Mouse (Mus musculus) adrenal gland, postnatal 36 days (tissue): ENCODE measurements around the gene Cep72. TPM values are rescaled to one million over a fixed set of nuclear protein-coding genes. Genes with fewer than 3 reads are reported as not detected.
A peak's percentile ranks its signal among the peaks of the same experiment; 100 is the strongest.
"Not testable (repeated sequence)": the region's sequence is repeated elsewhere in the genome, so short reads cannot be mapped to it uniquely, and the experiment has no call there.

Experiments used
- DNase-seq, 2 experiments: peaks; one replicate each; pipeline ENCODE4 v3.0.0; 2021; ENCODE audit warnings: mixed read lengths in 1 of 2
- total RNA-seq, 2 experiments: library from RNA; stranded (reverse); gene quantifications; 2 replicates each; pipeline ENCODE4 v1.2.3; 2021

The Cep72 gene
- total RNA-seq, 2 experiments from 2014 or later, result 4.1 to 6.5 TPM

DNA sequence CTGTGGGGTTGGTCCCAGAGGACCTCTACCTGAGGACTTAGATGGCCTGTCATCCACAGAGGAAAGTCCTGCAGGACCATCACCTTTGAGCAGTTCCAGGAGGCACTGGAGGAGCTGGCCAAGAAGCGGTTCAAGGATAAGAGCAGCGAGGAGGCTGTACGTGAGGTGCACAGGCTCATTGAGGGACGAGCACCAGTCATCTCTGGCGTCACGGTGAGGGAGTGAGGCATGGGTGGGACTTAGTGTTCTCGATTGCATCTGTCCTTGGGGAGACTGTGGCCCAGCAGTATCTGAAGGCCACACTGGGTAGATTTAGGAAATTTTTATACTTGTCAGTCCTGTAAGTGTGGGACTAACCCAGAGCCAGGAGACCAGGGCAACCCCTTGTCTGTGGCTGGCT is 31.4 kb downstream of the Cep72 start:
- peak; percentile 69 to 74 for DNase-seq

DNA sequence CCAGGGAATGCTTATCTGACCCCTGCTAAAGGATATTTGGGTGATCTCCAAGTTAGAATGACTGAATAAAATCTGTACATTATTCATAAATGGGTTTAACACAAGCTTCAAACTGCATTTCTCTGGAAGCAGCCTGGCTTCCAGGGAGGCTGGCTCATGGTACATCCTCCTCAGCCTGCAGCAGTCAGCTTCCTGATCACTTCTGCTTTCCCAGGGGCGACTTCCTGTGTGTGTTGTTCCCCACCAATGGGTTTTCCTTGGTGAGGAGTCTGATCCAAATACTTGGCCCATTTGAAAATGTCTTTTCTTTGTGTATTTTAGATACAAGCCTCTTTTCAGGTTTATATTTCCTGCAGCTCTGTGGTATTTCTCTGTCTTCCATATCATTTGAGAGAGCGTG is 33.1 kb downstream of the Cep72 start:
- no peak for DNase-seq

DNA sequence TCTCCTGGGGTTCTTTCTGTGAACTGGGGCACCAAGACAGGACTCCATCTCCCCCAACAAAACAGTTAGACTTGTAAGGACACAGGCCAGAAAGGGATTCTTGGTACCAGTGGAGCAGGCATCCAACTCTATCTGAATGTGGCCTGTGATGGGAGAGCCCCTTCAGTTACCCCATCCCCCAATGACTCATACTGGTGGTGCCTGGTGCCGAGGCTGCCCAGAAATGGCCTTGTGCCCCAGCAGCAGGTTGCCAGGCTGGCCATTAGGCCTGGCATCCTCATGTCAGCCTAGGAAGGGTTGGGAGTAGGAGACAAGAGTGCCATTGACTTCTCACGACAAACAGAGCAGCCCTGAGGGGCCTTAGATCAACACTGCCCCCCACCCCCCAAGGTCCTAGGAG is 34.0 kb downstream of the Cep72 start:
- no peak for DNase-seq

DNA sequence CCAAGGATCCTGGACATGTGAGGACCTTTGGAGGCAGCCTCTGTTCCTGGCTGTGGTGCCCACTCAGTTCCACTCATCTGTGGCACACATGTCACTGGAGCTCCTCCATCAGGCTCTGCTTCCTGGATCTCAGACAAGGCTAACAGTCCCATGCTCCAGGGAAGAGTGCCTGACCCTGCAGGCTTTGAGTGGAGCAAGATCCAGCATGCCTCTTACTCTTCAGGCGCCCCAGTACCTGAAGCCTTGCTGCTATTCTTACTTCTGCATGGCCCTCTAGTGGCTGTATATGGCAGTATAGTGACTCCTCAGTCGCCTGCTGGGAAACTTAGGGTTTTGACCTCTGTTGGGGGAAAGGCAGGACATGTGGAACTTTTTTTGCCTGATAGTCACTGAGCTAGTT is 35.9 kb downstream of the Cep72 start:
- peak; percentile 36 to 56 for DNase-seq

DNA sequence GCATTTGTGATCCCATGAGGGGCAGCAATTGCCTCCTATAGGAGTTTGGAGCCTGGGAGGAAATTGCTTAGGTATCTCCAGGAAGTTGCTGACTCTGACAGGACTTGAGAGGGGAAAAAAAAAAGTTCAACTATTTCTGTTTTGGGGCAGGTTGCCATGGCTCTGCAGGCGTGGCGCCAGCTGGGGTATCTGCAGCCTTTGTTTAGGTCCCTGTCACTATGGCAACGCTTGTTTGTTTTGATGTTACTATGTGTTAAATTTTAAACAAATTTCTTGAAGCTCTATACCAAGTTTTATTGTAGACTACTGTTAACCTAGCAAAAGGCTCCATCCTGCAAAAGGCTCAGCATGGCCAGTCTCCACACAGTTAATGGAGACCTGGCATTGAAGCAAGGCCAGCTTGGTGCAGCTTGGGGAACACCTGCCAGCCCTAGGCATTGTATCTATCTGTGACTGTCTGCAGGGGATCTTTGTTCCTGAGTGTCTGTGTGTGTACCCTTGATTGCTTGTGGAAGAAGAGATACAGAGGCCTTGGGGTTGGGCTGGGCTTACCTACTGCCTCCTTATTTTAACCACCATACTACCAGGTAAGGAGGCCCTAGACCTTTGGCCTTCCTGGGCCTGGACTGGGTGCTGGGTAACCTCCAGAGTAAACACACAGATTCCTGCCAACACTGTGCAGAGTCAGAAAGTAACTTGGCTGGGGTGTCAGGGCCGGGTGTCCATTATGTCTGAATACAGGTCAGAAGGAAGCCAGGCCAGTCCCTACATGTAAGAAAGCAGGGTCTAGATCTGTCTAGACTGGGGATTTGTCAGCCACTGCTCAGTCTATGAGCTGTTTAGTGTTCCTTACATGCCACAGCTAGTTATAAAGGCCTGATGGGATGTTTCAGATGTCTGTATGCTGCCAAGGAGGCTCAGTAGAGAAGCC is 36.7 kb downstream of the Cep72 start:
- DNase-seq, result peak; percentile 24 to 46

DNA sequence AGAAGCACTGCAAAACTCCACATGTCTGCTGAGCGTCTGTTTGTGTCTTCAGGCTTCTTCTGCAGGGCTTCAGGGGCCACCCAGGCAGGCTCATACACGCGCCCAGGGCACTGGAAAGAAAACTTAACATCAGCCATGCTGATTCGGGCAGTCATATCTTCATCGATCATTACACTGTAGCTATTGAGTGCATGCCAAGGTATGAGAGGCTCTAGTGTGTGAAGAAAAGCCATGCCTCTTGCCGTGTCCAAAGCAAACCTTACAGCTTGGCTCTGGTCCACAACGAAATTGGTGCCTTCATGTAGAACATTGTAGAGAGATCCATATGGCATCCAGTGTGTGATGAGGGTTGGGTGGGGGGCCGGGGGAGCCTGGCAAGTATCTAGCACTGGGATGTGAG is 43.1 kb downstream of the Cep72 start:
- not testable (repeated sequence) for DNase-seq

DNA sequence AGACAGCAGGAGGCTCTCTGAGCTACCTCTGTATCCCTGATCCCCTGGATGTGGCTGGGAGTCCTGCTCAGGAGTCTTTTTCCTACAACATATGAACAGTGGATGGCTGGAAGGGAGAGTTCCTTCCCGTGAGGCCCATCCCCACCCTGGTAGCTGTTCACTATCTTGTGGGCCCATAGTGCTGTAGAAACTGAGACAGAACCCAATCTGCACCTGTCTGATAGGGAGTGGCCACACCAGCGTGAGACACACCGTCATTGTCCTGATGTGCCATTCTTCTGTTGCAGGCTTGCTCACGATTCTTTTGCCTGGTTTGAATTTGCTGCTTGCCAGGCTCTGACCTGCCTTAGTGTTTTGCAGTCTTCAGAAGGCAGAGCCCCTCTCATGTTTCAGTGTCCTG is 44.7 kb downstream of the Cep72 start:
- no peak for DNase-seq

DNA sequence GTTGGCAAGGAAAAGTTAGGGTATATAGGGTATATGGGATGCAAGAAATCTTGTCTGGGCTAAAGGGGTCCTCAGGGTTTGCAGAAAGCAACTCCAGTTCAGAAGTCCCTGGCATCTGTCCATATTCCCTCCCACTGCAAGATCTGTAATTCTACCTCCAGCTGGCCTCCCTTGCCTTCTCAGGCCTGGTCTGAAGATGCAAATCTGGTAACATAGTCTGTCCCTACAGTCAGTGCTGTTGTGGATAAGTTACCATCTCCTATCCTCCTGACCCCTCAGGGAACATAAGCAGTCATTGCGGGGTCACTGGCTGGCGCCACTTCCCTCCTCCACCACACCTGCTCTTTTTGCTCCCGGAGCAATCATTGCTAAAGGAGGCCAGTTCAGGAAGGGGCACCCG is 46.2 kb downstream of the Cep72 start:
- DNase-seq, result no peak

DNA sequence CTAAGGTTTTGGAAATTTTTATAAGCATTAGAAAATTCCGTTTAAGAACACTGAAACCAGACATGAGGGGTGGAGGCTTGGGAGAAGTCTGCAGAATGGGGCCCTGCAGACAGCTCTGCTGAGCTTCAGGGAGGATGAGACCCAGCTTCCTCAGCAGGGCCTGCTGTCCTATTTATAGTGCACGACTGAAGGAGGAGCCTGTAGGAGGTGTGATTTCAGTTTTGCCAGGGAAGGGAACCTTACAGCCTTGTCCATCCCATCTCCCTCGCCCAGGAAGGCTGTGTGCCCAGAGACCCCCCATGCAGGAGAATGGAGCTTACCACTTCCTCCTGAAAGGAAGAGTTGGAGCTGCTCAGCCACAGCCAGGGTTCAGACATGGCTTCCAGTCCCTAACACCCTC is 51.4 kb downstream of the Cep72 start:
- no peak for DNase-seq

DNA sequence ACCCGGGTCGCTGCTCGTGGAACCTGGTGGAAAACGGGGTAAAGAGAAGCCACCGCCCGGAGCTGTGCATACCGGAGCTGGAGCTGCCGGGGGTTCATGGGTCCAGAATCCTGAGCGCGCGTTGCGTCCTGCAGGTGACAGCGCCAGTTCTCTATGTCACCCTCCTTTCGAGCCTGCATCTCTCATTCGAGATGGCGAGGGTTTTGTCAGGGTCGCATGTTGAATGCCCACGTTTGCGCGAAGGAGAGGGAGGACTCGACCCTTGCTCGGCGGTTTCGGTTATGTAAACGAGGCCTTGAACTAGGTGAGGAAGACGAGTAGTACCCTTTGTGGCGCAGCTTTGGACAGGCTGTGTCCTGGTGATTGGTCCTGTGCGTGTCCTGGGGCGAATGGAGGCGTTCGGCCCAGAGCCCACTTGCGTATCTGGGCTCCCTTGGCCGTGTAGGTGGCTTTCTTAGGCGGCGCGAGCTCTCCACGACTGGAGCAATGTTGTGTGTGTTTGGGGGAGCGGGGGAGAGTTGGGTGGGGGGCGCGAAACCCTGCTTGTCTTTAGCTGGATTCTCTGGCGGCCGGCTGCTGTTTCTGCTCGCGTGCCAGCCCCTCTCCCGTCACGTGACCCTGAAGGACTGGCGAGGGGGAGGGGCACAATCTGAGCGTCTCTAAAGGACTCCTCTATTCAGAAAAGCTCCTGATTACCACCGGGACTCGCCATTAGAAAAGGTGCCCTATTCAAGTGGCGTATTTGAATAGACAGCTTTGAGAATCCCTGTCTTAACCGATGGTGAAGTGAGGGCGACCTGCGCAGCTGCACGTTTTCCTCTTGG is 52.1 kb downstream of the Cep72 start:
- DNase-seq, result peak; percentile 77 to 87

DNA sequence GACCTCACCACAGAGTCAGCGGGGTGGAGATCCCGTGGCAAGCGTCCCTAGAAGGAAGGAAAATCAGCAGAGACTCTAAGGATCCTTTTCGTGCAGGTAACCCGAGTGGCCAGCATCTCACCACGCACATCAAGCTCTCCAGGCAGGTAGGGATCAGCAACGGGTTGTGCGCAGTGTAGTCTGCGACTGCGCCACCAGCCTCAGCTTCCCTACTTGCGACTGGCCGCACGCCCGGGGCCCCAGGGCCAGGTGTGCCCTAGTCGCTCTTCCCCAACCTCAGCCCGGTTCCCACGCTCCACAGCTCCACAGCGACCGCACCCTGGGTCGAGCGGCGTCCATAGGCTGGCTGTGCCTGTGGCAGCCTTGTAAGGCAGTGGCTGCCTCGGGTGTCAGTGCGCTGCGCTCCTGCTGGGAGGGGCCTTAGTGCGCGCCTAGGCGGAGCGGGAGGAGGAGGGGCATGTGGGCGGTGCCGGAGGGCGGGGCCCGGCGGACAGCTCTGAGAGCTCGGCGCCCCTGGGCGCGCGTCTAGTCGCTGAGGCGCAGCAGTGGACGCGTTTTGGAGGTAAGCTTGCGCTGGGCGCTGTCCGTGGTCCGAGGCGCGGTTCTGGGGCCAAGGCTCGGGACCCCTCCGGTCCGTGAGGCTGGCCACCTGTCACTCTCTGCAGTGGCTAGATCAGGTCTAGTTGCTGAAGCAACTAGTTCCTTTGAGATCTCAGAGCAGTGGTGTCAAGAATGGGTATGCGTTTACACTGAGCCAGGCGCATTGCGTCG is 53.0 kb downstream of the Cep72 start, which contains the start of gene Tppp:
Gene Tppp, plus strand, starts transcription at position 460 of the 771 bp plus-strand sequence.
- DNase-seq, result peak; percentile 98

DNA sequence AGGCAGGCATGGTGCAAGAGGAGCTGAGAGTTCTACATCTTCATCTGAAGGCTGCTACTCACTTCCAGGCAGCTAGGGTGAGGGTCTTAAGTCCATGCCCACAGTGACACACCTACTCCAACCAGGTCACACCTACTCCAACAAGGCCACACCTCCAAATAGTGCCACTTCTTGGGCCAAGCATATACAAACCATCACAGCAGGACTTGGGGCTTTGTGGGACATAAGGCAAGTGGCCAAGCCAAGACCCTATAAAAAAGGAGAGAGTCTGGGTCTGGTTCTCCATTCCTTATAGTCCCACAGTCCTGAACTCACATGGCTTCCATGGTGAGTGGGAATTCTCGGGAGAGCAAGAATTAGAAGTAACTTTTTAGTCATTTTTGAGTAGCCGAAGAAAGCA is 53.9 kb downstream of the Cep72 start:
- DNase-seq, result not testable (repeated sequence)

DNA sequence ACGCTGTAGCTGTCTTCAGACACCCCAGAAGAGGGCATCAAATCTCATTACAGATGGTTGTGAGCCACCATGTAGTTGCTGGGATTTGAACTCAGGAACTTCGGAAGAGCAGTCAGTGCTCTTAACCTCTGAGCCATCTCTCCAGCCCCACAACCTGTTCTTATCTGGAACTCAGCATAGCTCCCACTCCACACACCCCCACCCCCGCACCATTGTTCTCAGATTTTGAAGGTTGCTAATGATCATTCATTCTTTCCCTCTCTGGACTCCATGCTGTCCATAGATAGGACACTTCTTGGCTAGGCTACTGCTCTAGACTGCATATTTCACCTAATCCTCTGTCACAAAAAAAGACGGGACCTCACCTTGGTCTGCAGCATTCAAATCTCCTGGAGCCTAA is 55.2 kb downstream of the Cep72 start:
- DNase-seq, result not testable (repeated sequence)

DNA sequence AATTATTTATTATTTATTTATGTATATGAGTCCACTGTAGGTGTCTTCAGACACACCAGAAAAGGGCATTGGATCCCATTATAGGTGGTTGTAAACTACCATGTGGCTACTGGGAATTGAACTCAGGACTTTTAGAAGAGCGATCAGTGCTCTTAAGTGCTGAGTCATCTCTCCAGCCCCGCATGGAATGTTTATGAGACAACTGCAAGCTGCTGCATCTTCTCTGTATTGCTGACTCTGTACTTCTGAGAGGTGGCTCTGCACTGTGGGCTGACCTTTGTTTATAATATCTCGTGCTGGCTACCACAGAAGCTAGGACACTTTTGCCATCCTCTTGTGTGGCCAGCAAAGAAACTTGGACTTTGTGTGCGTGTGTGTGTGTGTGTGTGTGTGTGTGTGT is 60.6 kb downstream of the Cep72 start:
- DNase-seq, result no peak

DNA sequence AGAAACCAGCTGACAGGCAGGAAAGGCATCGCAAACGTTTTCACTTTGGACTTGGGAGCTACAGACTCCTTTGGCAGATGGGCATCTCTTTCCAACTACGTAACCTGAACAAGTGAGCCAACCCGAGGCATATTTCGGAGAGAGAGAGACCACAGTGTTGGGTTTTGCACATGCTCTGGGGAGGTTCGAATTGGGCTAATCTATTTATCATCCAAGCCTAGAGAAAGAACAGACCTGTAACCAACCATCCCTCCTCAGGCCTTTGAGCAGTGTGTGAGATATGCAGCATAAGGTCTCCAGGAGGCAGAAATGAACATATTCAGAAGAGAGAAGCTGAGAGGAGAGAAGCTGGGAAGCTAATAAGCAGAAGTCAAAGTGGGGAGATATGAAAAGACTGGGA is 61.1 kb downstream of the Cep72 start:
- DNase-seq, result no peak

DNA sequence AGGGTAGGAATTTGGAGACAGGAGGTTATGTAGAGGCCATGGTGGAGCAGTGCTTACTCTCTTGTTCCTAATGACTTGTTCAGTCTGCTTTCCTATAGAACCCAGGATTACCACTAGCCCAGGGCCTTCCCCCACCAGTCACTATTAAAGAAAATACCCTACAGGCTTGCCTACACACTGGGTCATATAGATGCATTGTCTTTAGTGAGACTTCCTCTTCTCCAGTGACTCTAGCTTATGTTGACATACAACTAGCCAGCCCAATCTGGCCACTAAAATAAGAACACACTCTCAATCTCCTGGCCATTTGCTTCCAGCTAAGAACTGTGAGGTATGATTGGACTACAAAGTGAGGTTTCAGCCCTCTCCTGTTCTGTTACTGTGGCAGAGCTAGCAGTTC is 61.6 kb downstream of the Cep72 start:
- no peak for DNase-seq

DNA sequence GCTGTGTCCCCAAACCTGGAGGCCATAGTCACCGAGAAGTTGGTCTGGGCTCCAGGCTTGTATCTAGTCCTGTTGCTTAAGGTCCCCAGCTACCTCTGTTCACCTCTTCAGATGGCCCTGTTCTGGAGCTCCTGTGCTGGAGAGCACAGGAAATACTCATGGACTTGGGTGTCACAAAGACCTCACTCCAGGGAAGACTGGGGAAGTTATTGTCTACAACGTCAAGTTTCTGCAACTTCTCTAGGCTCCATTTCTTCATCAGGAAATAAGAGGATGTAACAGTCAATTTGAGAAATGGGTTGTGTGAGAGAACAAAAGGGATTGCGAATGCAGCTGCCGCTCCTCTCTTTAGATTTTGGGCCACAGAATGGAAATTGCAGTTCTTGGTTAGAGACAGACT is 65.6 kb downstream of the Cep72 start:
- no peak for DNase-seq

DNA sequence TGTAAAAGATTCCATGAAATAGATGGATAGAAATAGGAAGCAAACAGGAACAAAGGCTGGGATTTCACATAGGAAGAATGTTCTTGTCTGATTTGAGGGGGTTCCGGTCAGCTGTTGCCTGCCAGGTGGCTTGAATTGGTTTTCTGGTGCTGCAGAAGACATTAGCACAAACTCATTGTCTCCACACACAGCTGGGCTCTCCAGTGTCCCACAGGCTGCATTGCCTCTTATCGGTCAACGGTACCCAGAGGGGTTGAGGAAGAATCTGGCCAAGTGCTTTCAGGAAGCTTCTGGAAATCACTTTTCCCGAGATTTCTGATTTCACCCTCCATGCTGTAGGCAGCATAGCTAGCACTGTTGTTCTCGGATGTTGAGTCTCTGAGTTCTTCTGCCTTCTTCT is 70.8 kb downstream of the Cep72 start:
- DNase-seq, result no peak

DNA sequence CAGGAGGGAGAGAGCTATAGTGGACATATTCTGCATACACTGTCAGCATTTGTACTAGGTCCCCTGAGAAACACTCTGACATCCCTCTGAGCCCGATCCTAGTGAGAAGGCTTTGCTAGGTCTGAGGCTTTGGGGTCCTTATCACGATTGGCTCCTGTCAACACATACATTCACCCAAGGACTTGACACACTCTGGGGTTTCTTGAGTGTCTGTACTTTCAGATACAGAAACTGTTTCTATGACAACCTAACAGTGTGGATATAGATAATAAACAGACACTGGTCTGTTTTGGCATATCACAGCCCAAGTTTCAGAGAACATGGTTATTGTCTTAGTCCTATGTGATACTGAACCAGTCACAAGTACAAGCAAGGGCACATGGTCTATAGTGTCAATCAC is 71.3 kb downstream of the Cep72 start:
- DNase-seq, result no peak

DNA sequence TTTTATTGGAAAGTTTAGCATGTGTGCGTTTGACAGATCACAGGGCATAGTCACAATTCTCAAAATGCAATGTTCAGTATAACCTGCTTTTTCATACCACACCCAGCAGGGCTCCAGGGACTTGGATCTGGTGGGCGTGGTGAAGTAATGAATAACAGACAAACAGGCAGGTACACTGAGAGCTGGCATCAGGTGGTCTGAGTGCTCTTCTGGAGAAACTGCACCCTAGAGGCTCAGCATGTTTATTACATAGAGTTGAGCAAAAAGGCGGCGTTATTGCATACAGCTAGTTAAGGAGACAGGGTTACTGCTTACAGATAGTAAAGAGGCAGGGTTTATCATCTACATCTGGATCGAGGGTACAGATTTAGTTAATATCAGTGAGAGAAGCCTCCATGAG is 71.8 kb downstream of the Cep72 start:
- DNase-seq, result no peak
